Mouse (Mus musculus): ENCODE data around the gene Spata31d1a.
A peak's percentile ranks its signal among the peaks of the same experiment; 100 is the strongest.
"Not testable (repeated sequence)": the region's sequence is repeated elsewhere in the genome, so short reads cannot be mapped to it uniquely, and the experiment has no call there.

Gene Spata31d1a

GRCm38 (mm10) chr13:59710230-59710629 is at the start of gene Spata31d1a:
Gene Spata31d1a (minus strand): TSS chr13:59710330.
- no peak for DNase-seq (ENCODE audit: low spot score in 2 of 2)

- no peak for DNase-seq (ENCODE audit: low spot score in 2 of 2)
These were observed 46.8 kb upstream of the Spata31d1a start for GRCm38 (mm10) chr13:59756906-59757305.

GRCm38 (mm10) chr13:59750310-59750709 is 40.2 kb upstream of the Spata31d1a start:
- DNase-seq (ENCODE audit: low spot score in 2 of 2) = no peak

- DNase-seq (ENCODE audit: low spot score in 2 of 2) = no peak
These were observed 36.6 kb upstream of the Spata31d1a start, which contains the start of gene 1700014D04Rik for GRCm38 (mm10) chr13:59746711-59747110. Gene 1700014D04Rik (minus strand): TSS chr13:59746752.

- no peak for DNase-seq (ENCODE audit: low spot score in 2 of 2)
These were observed 36.0 kb upstream of the Spata31d1a start for GRCm38 (mm10) chr13:59746164-59746563.

- DNase-seq (ENCODE audit: low spot score in 2 of 2) = no peak
These were observed 35.3 kb upstream of the Spata31d1a start for GRCm38 (mm10) chr13:59745462-59745861.

GRCm38 (mm10) chr13:59741697-59742096 is 31.6 kb upstream of the Spata31d1a start:
- DNase-seq (ENCODE audit: low spot score in 2 of 2) = peak; percentile 50 to 77

- no peak for DNase-seq (ENCODE audit: low spot score in 2 of 2)
These were observed 31.0 kb upstream of the Spata31d1a start for GRCm38 (mm10) chr13:59741096-59741495.

GRCm38 (mm10) chr13:59739397-59739796 is 29.3 kb upstream of the Spata31d1a start:
- DNase-seq (ENCODE audit: low spot score in 2 of 2) = peak in 1 of 2 experiments; percentile 50

- no peak for DNase-seq (ENCODE audit: low spot score in 2 of 2)
These were observed 28.3 kb upstream of the Spata31d1a start for GRCm38 (mm10) chr13:59738455-59738854.

GRCm38 (mm10) chr13:59735190-59735589 is 25.1 kb upstream of the Spata31d1a start:
- DNase-seq (ENCODE audit: low spot score in 2 of 2) = no peak

- DNase-seq (ENCODE audit: low spot score in 2 of 2) = peak in 1 of 2 experiments; percentile 53
These were observed 24.2 kb upstream of the Spata31d1a start for GRCm38 (mm10) chr13:59734347-59734746.

GRCm38 (mm10) chr13:59733936-59734335 is 23.8 kb upstream of the Spata31d1a start:
- DNase-seq (ENCODE audit: low spot score in 2 of 2) = no peak

- DNase-seq (ENCODE audit: low spot score in 2 of 2) = no peak
These were observed 21.5 kb upstream of the Spata31d1a start, which contains the start of gene Spata31d1d for GRCm38 (mm10) chr13:59731652-59732051. Gene Spata31d1d (minus strand): TSS chr13:59731752.

GRCm38 (mm10) chr13:59728378-59729093 is 18.4 kb upstream of the Spata31d1a start:
- peak; percentile 84 to 92 for DNase-seq (ENCODE audit: low spot score in 2 of 2)

- DNase-seq (ENCODE audit: low spot score in 2 of 2) = no peak
These were observed 16.2 kb upstream of the Spata31d1a start for GRCm38 (mm10) chr13:59726139-59726867.

- DNase-seq (ENCODE audit: low spot score in 2 of 2) = not testable (repeated sequence)
These were observed 12.0 kb upstream of the Spata31d1a start for GRCm38 (mm10) chr13:59722089-59722488.

GRCm38 (mm10) chr13:59719475-59719874 is 9.3 kb upstream of the Spata31d1a start:
- DNase-seq (ENCODE audit: low spot score in 2 of 2) = no peak

GRCm38 (mm10) chr13:59718857-59719440 is 8.8 kb upstream of the Spata31d1a start:
- DNase-seq (ENCODE audit: low spot score in 2 of 2) = not testable (repeated sequence)

- no peak for DNase-seq (ENCODE audit: low spot score in 2 of 2)
These were observed 3.6 kb upstream of the Spata31d1a start for GRCm38 (mm10) chr13:59713710-59714109.

- not testable (repeated sequence) for DNase-seq (ENCODE audit: low spot score in 2 of 2)
These were observed 1.9 kb upstream of the Spata31d1a start, which contains the start of gene Spata31d1b for GRCm38 (mm10) chr13:59711984-59712383. Gene Spata31d1b (plus strand): TSS chr13:59712284.

- peak in 1 of 2 experiments; percentile 61 for DNase-seq (ENCODE audit: low spot score in 2 of 2)
These were observed 5.6 kb downstream of the Spata31d1a start for GRCm38 (mm10) chr13:59704562-59704961.
